Mouse (Mus musculus) forebrain, embryonic 14.5 days (tissue): ENCODE measurements at regions not wholly inside any gene's neighbourhood (a gene's known extent, or its start where the extent isn't known, plus 50 kb on each side); places are given as distances from the start of the nearest gene placed in this dataset.

Experiments
- ATAC-seq: fragments of 200-750 bp; cut with Nextera tagmentation; 2 replicates; pipeline ENCODE4 v1.8.0; 2017; ENCODE audit warnings: mild to moderate bottlenecking, moderate library complexity
- DNase-seq: peaks from one replicate; pipeline ENCODE4 v3.0.0-alpha.2; 2015; ENCODE audit warnings: low spot score
- H3K27ac ChIP-seq: fragments of 300-500 bp; sonication (generic); 2 replicates; pipeline ENCODE4 v1.5.1; 2014; ENCODE audit warnings: low read depth, mild to moderate bottlenecking, control low read depth, low read length, moderate library complexity
- H3K27me3 ChIP-seq: fragments of 300-500 bp; sonication (generic); replicated peaks from 2 replicates; pipeline ENCODE4 v1.6.1; 2014; ENCODE audit warnings: low read length, control low read depth, mixed read lengths; ENCODE audit not compliant: control insufficient read depth, insufficient read depth
- H3K36me3 ChIP-seq: fragments of 300-500 bp; sonication (generic); 2 replicates; pipeline ENCODE4 v1.6.1; 2014; ENCODE audit warnings: low read length, control low read depth; ENCODE audit not compliant: control insufficient read depth, insufficient read depth
- H3K4me1 ChIP-seq: fragments of 300-500 bp; sonication (generic); 2 replicates; pipeline ENCODE4 v1.6.1; 2014; ENCODE audit warnings: antibody characterized with exemption, low read length, control low read depth; ENCODE audit not compliant: control insufficient read depth, insufficient read depth
- H3K4me2 ChIP-seq: fragments of 300-500 bp; sonication (generic); 2 replicates; pipeline ENCODE4 v1.6.1; 2014; ENCODE audit warnings: mild to moderate bottlenecking, control low read depth, low read length
- H3K4me3 ChIP-seq: fragments of 300-500 bp; sonication (generic); 2 replicates; pipeline ENCODE4 v1.5.1; 2014; ENCODE audit warnings: low read depth, low read length, control low read depth
- H3K9ac ChIP-seq: fragments of 300-500 bp; sonication (generic); 2 replicates; pipeline ENCODE4 v1.6.1; 2014; ENCODE audit warnings: mild to moderate bottlenecking, low read length, control low read depth, moderate library complexity
- H3K9me3 ChIP-seq: fragments of 300-500 bp; sonication (generic); replicated peaks from 2 replicates; pipeline ENCODE4 v1.6.1; 2016; ENCODE audit warnings: low read length, control low read depth, mixed read lengths; ENCODE audit not compliant: control insufficient read depth
- WGBS: fragments of 180-500 bp; shearing (Covaris S2); extraction: QIAGEN DNeasy Blood & Tissue Kit; methylation state at CpG from one replicate; pipeline ENCODE4 v1.1.7; 2014; 5-methylcytosine and 5-hydroxymethylcytosine counted together

- H3K36me3 ChIP-seq, result no peaks in the 10 kb centered on the region
- no peaks in the 10 kb centered on the region for H3K27me3 ChIP-seq
- no peak for DNase-seq
- peak overlapping the region; percentile 9; the same call in 1 of the 2 replicates for H3K4me2 ChIP-seq
- no peaks in the 10 kb centered on the region for H3K9me3 ChIP-seq
- no peak overlapping the region for H3K9ac ChIP-seq
- 0 out of 2 replicates have a peak overlapping the region, but pooled peaks have one; percentile 14 for H3K27ac ChIP-seq
- H3K4me1 ChIP-seq, result no peaks in the 10 kb centered on the region
- ATAC-seq, result no peak
- WGBS, result 78% methylated on average over 20 of the region's 20 CpGs
- no peak overlapping the region for H3K4me3 ChIP-seq
These were observed 142.7 kb downstream of the Kdr start for GRCm38 (mm10) chr5:75835556-75835961.

- Histone ChIP-seq H3K9ac (no peak overlapping the region), H3K36me3 (no peaks in the 10 kb centered on the region), H3K4me1 (no peaks in the 10 kb centered on the region), H3K4me2 (peak overlapping the region; percentile 9; the same call in 1 of the 2 replicates), H3K27me3 (no peaks in the 10 kb centered on the region), H3K4me3 (no peak overlapping the region), H3K9me3 (no peaks in the 10 kb centered on the region), H3K27ac (0 out of 2 replicates have a peak overlapping the region, but pooled peaks have one; percentile 14)
- ATAC-seq, result no peak
- no peak for DNase-seq
- whole genome bisulfite sequencing, result 73% methylated on average over 17 of the region's 17 CpGs
These were observed 143.3 kb downstream of the Kdr start for GRCm38 (mm10) chr5:75834766-75835555.

- no peaks in the 10 kb centered on the region for H3K36me3 ChIP-seq
- no peak for ATAC-seq
- 88% methylated on average over 5 of the region's 5 CpGs for whole genome bisulfite sequencing
These were observed 145.9 kb downstream of the Kdr start for GRCm38 (mm10) chr5:75832341-75832740.

GRCm38 (mm10) chr5:75829850-75830625, 148.2 kb downstream of the Kdr start:
- ATAC-seq (peak; percentile 67), DNase-seq (peak; percentile 39)
- Histone ChIP-seq H3K9ac (no peak overlapping the region), H3K27ac (no peak overlapping the region), H3K9me3 (no peaks in the 10 kb centered on the region), H3K4me1 (no peaks in the 10 kb centered on the region), H3K4me3 (no peak overlapping the region), H3K36me3 (no peaks in the 10 kb centered on the region), H3K27me3 (no peaks in the 10 kb centered on the region), H3K4me2 (no peak overlapping the region)
- WGBS, result 46% methylated on average over 6 of the region's 6 CpGs

More at GRCm38 (mm10) chr5:75832341-75832740, 145.9 kb downstream of the Kdr start:
- Histone ChIP-seq H3K4me3 (no peak overlapping the region), H3K9ac (no peak overlapping the region), H3K9me3 (no peaks in the 10 kb centered on the region), H3K27ac (no peak overlapping the region), H3K4me2 (no peak overlapping the region), H3K27me3 (no peaks in the 10 kb centered on the region), H3K4me1 (no peaks in the 10 kb centered on the region)
- DNase-seq, result no peak

GRCm38 (mm10) chr5:75828332-75828731, 149.9 kb downstream of the Kdr start:
- Histone ChIP-seq H3K4me2 (no peak overlapping the region), H3K4me3 (no peak overlapping the region), H3K9ac (no peak overlapping the region), H3K9me3 (no peaks in the 10 kb centered on the region), H3K36me3 (no peaks in the 10 kb centered on the region), H3K4me1 (no peaks in the 10 kb centered on the region), H3K27ac (no peak overlapping the region), H3K27me3 (no peaks in the 10 kb centered on the region)
- no peak for ATAC-seq
- DNase-seq, result no peak
- WGBS, result 86% methylated on average over 5 of the region's 5 CpGs

GRCm38 (mm10) chr5:75826283-75827098, 151.8 kb downstream of the Kdr start:
- H3K9me3 ChIP-seq, result no peaks in the 10 kb centered on the region
- H3K27me3 ChIP-seq, result no peaks in the 10 kb centered on the region
- no peaks in the 10 kb centered on the region for H3K36me3 ChIP-seq
- no peak for DNase-seq
- H3K4me1 ChIP-seq, result no peaks in the 10 kb centered on the region
- no peak overlapping the region for H3K27ac ChIP-seq
- no peak overlapping the region for H3K4me3 ChIP-seq
- no peak overlapping the region for H3K9ac ChIP-seq
- no peak for ATAC-seq
- 87% methylated on average over 10 of the region's 10 CpGs for WGBS
- H3K4me2 ChIP-seq, result no peak overlapping the region

GRCm38 (mm10) chr5:75825576-75825975, 152.7 kb downstream of the Kdr start:
- ATAC-seq, result 0 out of 2 replicates have a peak, but pooled peaks have one; percentile 15
- WGBS, result 63% methylated on average over 5 of the region's 5 CpGs

GRCm38 (mm10) chr5:75824660-75825059, 153.6 kb downstream of the Kdr start:
- Histone ChIP-seq H3K36me3 (no peaks in the 10 kb centered on the region), H3K4me1 (no peaks in the 10 kb centered on the region), H3K4me2 (no peak overlapping the region), H3K9ac (no peak overlapping the region), H3K9me3 (no peaks in the 10 kb centered on the region), H3K27me3 (no peaks in the 10 kb centered on the region), H3K4me3 (no peak overlapping the region), H3K27ac (no peak overlapping the region)
- DNase-seq (no peak), ATAC-seq (no peak)
- 95% methylated on average over 4 of the region's 4 CpGs for WGBS

More at GRCm38 (mm10) chr5:75825576-75825975, 152.7 kb downstream of the Kdr start:
- H3K27me3 ChIP-seq, result no peaks in the 10 kb centered on the region
- no peaks in the 10 kb centered on the region for H3K9me3 ChIP-seq
- DNase-seq, result no peak
- H3K4me3 ChIP-seq, result no peak overlapping the region
- H3K4me1 ChIP-seq, result no peaks in the 10 kb centered on the region
- no peak overlapping the region for H3K27ac ChIP-seq
- no peaks in the 10 kb centered on the region for H3K36me3 ChIP-seq
- no peak overlapping the region for H3K9ac ChIP-seq
- no peak overlapping the region for H3K4me2 ChIP-seq
